Mouse (Mus musculus) right cerebral cortex, postnatal 4 days (tissue): ENCODE data around the gene Ppp5c.

Source experiments
- DNase-seq: peaks from one replicate; pipeline ENCODE4 v3.0.0-alpha.2; 2022

Gene Ppp5c

GRCm38 (mm10) chr7:17011909-17012590 lies 15.7 kb downstream of the Ppp5c start:
- no peak for DNase-seq

- DNase-seq, result no peak
Measured at GRCm38 (mm10) chr7:17010010-17010347, 17.7 kb downstream of the Ppp5c start.

DNA sequence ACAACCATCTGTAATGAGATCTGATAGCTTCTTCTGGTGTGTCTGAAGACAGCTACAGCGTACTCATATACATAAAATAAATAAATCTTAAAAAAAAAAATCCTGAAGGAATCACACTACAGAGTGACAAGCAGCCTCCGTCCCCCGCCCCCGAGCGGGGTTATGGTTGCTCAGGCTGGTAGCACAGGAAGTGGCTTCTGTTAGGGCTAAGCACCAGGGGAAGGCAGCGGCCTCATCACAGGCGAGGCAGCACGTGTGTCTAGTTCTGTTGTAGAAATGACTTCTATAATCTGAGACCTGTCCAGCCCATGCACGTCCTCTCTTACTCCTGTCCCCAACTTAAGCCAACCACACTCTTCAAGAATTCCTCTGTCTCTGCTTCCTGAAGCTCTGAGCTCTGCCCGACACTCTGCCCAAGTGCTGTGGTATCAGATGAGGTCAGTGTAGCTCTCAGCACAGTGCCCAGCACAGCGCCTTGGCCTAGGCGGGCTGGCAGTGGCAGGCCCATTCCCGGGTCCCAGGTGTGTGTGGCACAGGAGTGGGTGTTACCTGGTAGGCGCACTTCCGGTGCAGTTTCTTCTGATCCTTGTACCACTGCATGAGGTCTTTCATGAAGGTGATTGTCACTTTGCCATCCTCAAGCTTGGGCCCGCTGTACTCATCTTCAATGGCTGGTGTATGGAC lies 18.3 kb downstream of the Ppp5c start:
- DNase-seq, result no peak

GRCm38 (mm10) chr7:17007300-17007699 lies 20.4 kb downstream of the Ppp5c start:
- DNase-seq, result no peak

GRCm38 (mm10) chr7:17004716-17005115 lies 23.0 kb downstream of the Ppp5c start:
- DNase-seq, result no peak

- DNase-seq, result no peak
Measured at GRCm38 (mm10) chr7:17003230-17003960, 24.3 kb downstream of the Ppp5c start.

DNA sequence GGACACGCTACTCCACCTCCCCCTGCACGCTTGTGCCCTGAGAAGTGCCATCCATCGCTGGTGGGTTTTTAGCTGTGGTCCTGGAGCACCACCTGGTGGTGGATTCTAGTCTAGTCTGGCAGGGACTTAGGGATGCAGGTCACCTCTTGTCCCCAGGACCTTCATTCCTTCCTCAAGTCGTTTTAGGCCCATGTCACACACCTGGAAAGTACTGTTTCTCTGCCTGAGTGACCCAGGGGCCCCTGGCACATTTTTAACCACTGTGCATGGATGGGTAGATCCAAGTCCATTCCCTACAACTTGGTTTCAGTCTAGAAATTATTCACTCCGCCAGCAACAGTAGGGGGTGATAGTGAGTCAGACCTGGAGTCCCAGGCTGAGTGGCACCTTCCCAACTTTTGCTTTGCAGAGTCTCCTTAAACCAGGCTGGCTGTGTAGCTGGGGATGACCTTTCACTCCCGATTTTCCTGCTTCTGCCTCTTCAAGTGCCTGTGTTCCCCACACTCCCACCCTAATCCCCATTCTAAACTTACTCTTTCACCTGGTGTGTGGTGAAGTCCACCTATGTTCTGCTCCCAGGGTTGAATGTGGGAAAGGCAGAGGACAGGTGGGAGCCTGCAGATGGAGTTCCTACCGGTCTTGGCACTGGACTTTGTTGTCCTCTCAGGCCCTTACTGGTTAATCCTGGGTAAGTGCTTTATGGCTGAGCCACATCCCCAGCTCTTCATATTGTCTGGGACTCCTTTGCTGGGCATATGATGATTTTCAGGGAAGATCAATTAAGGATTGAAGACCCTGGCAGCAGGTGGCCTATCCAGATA lies 25.1 kb downstream of the Ppp5c start:
- DNase-seq, result peak; percentile 89

- peak; percentile 89 for DNase-seq
Measured at GRCm38 (mm10) chr7:16999650-17000049, 28.1 kb downstream of the Ppp5c start.

GRCm38 (mm10) chr7:16999233-16999632 lies 28.5 kb downstream of the Ppp5c start:
- no peak for DNase-seq

GRCm38 (mm10) chr7:16995345-16995744 lies 32.4 kb downstream of the Ppp5c start:
- no peak for DNase-seq

DNA sequence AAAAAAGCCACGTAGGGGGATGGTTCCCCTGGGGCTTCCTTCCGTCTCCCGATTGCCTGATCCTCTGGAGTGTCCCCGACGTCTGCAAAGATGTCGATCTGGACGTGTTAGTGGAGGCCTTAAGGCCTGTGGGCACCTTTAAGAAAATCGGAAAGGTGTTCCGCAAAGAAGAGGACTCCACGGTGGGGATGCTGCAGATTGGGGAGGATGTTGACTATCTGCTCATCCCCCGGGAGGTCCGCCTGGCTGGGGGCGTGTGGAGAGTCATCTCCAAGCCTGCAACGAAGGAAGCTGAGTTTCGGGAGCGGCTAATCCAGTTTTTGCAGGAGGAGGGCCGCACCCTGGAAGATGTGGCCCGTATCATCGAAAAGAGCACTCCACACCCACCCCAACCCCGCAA lies 33.3 kb downstream of the Ppp5c start:
- no peak for DNase-seq

GRCm38 (mm10) chr7:16993651-16994399 lies 33.9 kb downstream of the Ppp5c start:
- peak; percentile 40 for DNase-seq

- DNase-seq, result no peak
Measured at GRCm38 (mm10) chr7:16992451-16992807, 35.3 kb downstream of the Ppp5c start, which contains the start of gene Ccdc8. Gene Ccdc8 (plus strand): TSS chr7:16992708.

GRCm38 (mm10) chr7:16991681-16992450 lies 35.9 kb downstream of the Ppp5c start:
- DNase-seq, result no peak

DNA sequence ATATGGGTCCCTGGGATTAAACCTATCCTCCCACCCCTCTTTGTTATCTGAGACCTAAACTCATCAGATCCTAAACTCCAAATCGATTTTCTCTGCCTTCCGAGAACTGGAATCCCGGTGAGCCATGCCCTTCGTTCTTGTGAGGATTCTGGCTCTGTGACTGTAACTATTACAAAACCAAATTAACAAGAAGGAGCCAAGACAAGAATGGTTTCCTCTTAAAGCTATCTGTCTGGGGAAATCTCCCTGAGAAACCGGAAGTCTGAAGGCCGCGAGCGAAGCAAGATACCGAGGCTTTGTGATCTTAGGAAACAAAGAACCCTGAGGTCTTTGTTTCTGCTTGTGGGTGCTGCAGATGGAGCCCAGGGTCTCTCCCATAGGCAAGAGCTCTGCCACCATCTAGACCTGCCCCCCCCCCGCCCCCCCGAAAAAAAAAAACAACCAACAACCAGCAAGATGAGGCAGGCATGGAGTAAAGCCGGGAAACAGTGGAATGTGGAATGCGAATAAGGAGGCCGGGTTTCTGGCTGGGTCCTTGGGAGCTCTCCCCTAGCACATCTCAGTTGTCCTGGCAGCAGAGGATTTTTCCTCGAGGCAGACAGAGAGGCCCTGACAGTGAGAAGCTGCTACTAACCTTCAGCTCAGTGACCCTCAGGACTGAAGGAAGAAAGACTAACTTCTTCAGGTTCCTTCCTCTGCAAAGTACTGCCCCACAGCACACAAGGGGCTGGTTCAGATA lies 37.5 kb downstream of the Ppp5c start:
- no peak for DNase-seq

GRCm38 (mm10) chr7:16988405-16988804 lies 39.3 kb downstream of the Ppp5c start:
- no peak for DNase-seq

GRCm38 (mm10) chr7:16987541-16988149 lies 40.1 kb downstream of the Ppp5c start:
- DNase-seq, result no peak

DNA sequence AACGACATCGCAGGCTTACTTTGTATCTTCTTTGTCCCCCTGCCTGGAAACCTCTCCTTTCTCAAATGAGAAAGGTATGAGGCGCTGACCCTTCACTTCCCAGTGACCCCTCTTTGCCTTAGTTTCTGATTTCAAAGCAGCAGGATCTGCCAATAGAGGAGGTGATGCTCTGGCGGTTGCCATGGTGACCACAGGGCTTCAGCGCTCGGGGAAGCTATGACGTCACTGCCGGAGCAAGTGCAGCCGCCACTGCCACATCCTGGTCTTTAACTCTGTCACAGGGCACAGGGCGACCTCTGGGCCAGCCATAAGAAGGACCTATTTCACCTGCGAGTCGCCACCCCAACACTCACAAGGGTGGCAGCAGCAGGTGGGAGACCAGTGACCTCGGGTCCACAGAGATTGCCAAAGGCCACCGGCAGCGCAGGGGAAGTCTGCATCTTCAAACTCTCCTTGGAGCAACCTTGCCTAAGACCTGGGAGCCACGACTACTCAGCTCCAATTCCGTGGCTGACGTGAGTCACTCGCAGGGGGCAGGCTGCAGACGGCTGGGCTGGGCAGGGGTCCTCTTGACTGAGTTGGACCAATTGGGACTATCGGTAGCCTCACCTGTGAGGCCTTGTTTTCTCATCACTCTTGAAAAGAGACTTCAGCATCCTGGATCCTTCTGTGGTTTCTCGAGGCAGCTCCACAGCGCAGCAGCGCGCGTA lies 44.7 kb downstream of the Ppp5c start, which contains the start of gene Gm42372:
Gm42372 (plus strand) TSS at position 228 of the 710 bp plus-strand sequence.
- peak; percentile 85 for DNase-seq

GRCm38 (mm10) chr7:16980348-16980747 lies 47.4 kb downstream of the Ppp5c start:
- peak; percentile 47 for DNase-seq

DNA sequence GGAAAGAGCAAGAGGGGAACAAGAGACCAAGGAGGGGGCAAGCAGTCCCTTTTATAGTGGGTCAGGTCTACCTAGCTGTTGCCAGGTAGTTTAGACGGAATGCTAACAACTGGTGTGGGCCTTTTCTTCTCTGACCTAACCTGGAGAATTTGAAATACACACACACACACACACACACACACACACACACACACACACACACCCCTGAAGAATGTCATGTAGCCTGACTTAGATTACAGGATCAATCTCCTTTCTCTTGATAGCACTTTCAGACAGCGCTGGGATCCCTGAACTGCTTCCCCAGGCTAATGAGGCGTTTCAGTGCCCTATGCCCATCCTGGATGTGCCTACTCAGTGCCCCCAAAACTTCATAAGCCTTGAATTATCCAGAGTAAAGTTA lies 49.1 kb downstream of the Ppp5c start:
- DNase-seq, result no peak
